Mouse (Mus musculus) myocyte (in vitro differentiated cells): ENCODE measurements at regions not wholly inside any gene's neighbourhood (a gene's known extent, or its start where the extent isn't known, plus 50 kb on each side); places are given as distances from the start of the nearest gene placed in this dataset.

Experiments used
- H3K27me3 ChIP-seq: one replicate; pipeline ENCODE4 v1.6.1; 2011; ENCODE audit not compliant: control insufficient read depth, insufficient read depth, insufficient read length
- H3K36me3 ChIP-seq: one replicate; pipeline ENCODE4 v1.6.1; 2011; ENCODE audit not compliant: control insufficient read depth, insufficient read depth
- H3K4me2 ChIP-seq: one replicate; pipeline ENCODE4 v1.6.1; 2011; ENCODE audit warnings: low read depth, control low read depth
- H3K4me3 ChIP-seq: one replicate; pipeline ENCODE4 v1.5.1; 2011; ENCODE audit warnings: mild to moderate bottlenecking, control low read depth, moderate library complexity
- H3K79me2 ChIP-seq: one replicate; pipeline ENCODE4 v1.6.1; 2011; ENCODE audit not compliant: control insufficient read depth, insufficient read depth
- H3ac ChIP-seq: one replicate; pipeline ENCODE4 v1.6.1; 2011; ENCODE audit not compliant: control insufficient read depth, insufficient read length
- CEBPB ChIP-seq: IDR thresholded peaks from 2 replicates; pipeline ENCODE4 v1.6.1; 2011; ENCODE audit warnings: mild to moderate bottlenecking, moderate library complexity; ENCODE audit not compliant: poor library complexity, insufficient read depth, severe bottlenecking
- E2F4 ChIP-seq: IDR thresholded peaks from one replicate; pipeline ENCODE4 v1.6.1; 2011; ENCODE audit warnings: mild to moderate bottlenecking, control low read depth, moderate library complexity; ENCODE audit not compliant: insufficient read depth
- MAX ChIP-seq: IDR thresholded peaks from one replicate; pipeline ENCODE4 v1.6.1; 2011; ENCODE audit warnings: low read depth, mild to moderate bottlenecking, control low read depth
- MYOD1 ChIP-seq, 3 experiments: IDR thresholded peaks; one replicate each; pipeline ENCODE4 v1.6.1; 2011; ENCODE audit warnings: control low read depth in 2 of 3, low read depth in 2 of 3, mild to moderate bottlenecking in 2 of 3, moderate library complexity in 1 of 3; ENCODE audit not compliant: insufficient read length in 2 of 3, control insufficient read depth in 1 of 3
- MYOG ChIP-seq, 3 experiments: IDR thresholded peaks; one replicate each; pipeline ENCODE4 v1.6.1; 2011; ENCODE audit warnings: control low read depth in 2 of 3, low read depth in 2 of 3, mild to moderate bottlenecking in 2 of 3; ENCODE audit not compliant: insufficient read length in 2 of 3, control insufficient read depth in 1 of 3, insufficient read depth in 1 of 3
- POLR2A ChIP-seq: IDR thresholded peaks from one replicate; pipeline ENCODE4 v1.6.1; 2011; ENCODE audit warnings: low read depth, mild to moderate bottlenecking, control low read depth, moderate library complexity; ENCODE audit not compliant: insufficient read length
- POLR2AphosphoS2 ChIP-seq: IDR thresholded peaks from one replicate; pipeline ENCODE4 v1.6.1; 2011; ENCODE audit warnings: low read depth, control low read depth; ENCODE audit not compliant: insufficient read length
- REST ChIP-seq: IDR thresholded peaks from one replicate; pipeline ENCODE4 v1.6.1; 2011; ENCODE audit warnings: mild to moderate bottlenecking, control low read depth, moderate library complexity; ENCODE audit not compliant: insufficient read depth, insufficient read length
- SRF ChIP-seq: IDR thresholded peaks from one replicate; pipeline ENCODE4 v1.6.1; 2011; ENCODE audit warnings: low read depth; ENCODE audit not compliant: control insufficient read depth, insufficient read length
- TCF12 ChIP-seq: IDR thresholded peaks from one replicate; pipeline ENCODE4 v1.6.1; 2011; ENCODE audit warnings: mild to moderate bottlenecking, control low read depth; ENCODE audit not compliant: poor library complexity, insufficient read depth, severe bottlenecking
- TCF3 ChIP-seq: IDR thresholded peaks from one replicate; pipeline ENCODE4 v1.6.1; 2011; ENCODE audit warnings: low read depth, control low read depth; ENCODE audit not compliant: insufficient read length
- USF1 ChIP-seq: IDR thresholded peaks from one replicate; pipeline ENCODE4 v1.6.1; 2011; ENCODE audit warnings: low read depth, mild to moderate bottlenecking, control low read depth, moderate library complexity

GRCm38 (mm10) chr5:132643270-132643669 is 100.1 kb upstream of the Auts2 start:
- TF ChIP-seq TCF12, result no peak
- TF ChIP-seq REST, result no peak
- TF ChIP-seq CEBPB, result no peak
- TF ChIP-seq SRF, result no peak
- TF ChIP-seq TCF3, result no peak
- TF ChIP-seq E2F4, result no peak
- TF ChIP-seq POLR2A, result no peak
- TF ChIP-seq MYOG (IDR thresholded peaks at IDR 0.05; ENCODE audit: control insufficient read depth in 1 of 3, insufficient read depth in 1 of 3, insufficient read length in 2 of 3, low read depth in 2 of 3), result no peak
- TF ChIP-seq MYOD1 (IDR thresholded peaks at IDR 0.05; ENCODE audit: control insufficient read depth in 1 of 3, insufficient read length in 2 of 3, low read depth in 2 of 3), result no peak
- no peak for TF ChIP-seq POLR2AphosphoS2
- no peak for TF ChIP-seq USF1
- TF ChIP-seq MAX, result no peak
- Histone ChIP-seq H3K4me3 (no peak overlapping the region), H3K36me3 (no peaks in the 10 kb centered on the region), H3ac (no peak overlapping the region), H3K27me3 (no peaks in the 10 kb centered on the region), H3K79me2 (no peaks in the 10 kb centered on the region), H3K4me2 (no peak overlapping the region)

- Histone ChIP-seq H3K27me3 (no peaks in the 10 kb centered on the region), H3K4me3 (no peak overlapping the region), H3ac (no peak overlapping the region), H3K36me3 (no peaks in the 10 kb centered on the region), H3K4me2 (no peak overlapping the region), H3K79me2 (no peaks in the 10 kb centered on the region)
- no peak for TF ChIP-seq TCF12
- no peak for TF ChIP-seq POLR2A
- TF ChIP-seq TCF3, result no peak
- TF ChIP-seq CEBPB, result no peak
- no peak for TF ChIP-seq E2F4
- TF ChIP-seq POLR2AphosphoS2, result no peak
- TF ChIP-seq SRF, result no peak
- no peak for TF ChIP-seq MYOD1 (IDR thresholded peaks at IDR 0.05; ENCODE audit: control insufficient read depth in 1 of 3, insufficient read length in 2 of 3, low read depth in 2 of 3)
- TF ChIP-seq REST, result no peak
- no peak for TF ChIP-seq MAX
- no peak for TF ChIP-seq MYOG (IDR thresholded peaks at IDR 0.05; ENCODE audit: control insufficient read depth in 1 of 3, insufficient read depth in 1 of 3, insufficient read length in 2 of 3, low read depth in 2 of 3)
- TF ChIP-seq USF1, result no peak
Observed at GRCm38 (mm10) chr5:132633198-132633884, 90.2 kb upstream of the Auts2 start.

GRCm38 (mm10) chr5:132621751-132622150 is 78.6 kb upstream of the Auts2 start:
- no peaks in the 10 kb centered on the region for H3K27me3 ChIP-seq
- H3K36me3 ChIP-seq, result no peaks in the 10 kb centered on the region
- TF ChIP-seq POLR2A (no peak), TCF12 (no peak), POLR2AphosphoS2 (no peak), REST (no peak), USF1 (no peak), MYOG (IDR thresholded peaks at IDR 0.05; ENCODE audit: control insufficient read depth in 1 of 3, insufficient read depth in 1 of 3, insufficient read length in 2 of 3, low read depth in 2 of 3) (no peak), TCF3 (no peak), MAX (no peak), E2F4 (no peak), MYOD1 (IDR thresholded peaks at IDR 0.05; ENCODE audit: control insufficient read depth in 1 of 3, insufficient read length in 2 of 3, low read depth in 2 of 3) (no peak), CEBPB (no peak), SRF (no peak)
- H3K79me2 ChIP-seq, result no peaks in the 10 kb centered on the region
- no peak overlapping the region for H3K4me3 ChIP-seq
- no peak overlapping the region for H3K4me2 ChIP-seq
- H3ac ChIP-seq, result no peak overlapping the region

- H3K4me3 ChIP-seq, result no peak overlapping the region
- H3K4me2 ChIP-seq, result no peak overlapping the region
- no peaks in the 10 kb centered on the region for H3K36me3 ChIP-seq
- TF ChIP-seq SRF (no peak), MYOD1 (IDR thresholded peaks at IDR 0.05; ENCODE audit: control insufficient read depth in 1 of 3, insufficient read length in 2 of 3, low read depth in 2 of 3) (no peak), MYOG (IDR thresholded peaks at IDR 0.05; ENCODE audit: control insufficient read depth in 1 of 3, insufficient read depth in 1 of 3, insufficient read length in 2 of 3, low read depth in 2 of 3) (no peak)
- H3K79me2 ChIP-seq, result no peaks in the 10 kb centered on the region
- H3K27me3 ChIP-seq, result no peaks in the 10 kb centered on the region
- no peak overlapping the region for H3ac ChIP-seq
Observed at GRCm38 (mm10) chr5:132617241-132617640, 74.1 kb upstream of the Auts2 start.

- TF ChIP-seq POLR2AphosphoS2, result no peak
- no peak for TF ChIP-seq MYOG (IDR thresholded peaks at IDR 0.05; ENCODE audit: control insufficient read depth in 1 of 3, insufficient read depth in 1 of 3, insufficient read length in 2 of 3, low read depth in 2 of 3)
- no peak for TF ChIP-seq MAX
- no peak for TF ChIP-seq SRF
- no peak for TF ChIP-seq REST
- TF ChIP-seq TCF12, result no peak
- no peak for TF ChIP-seq MYOD1 (IDR thresholded peaks at IDR 0.05; ENCODE audit: control insufficient read depth in 1 of 3, insufficient read length in 2 of 3, low read depth in 2 of 3)
- no peak for TF ChIP-seq E2F4
- TF ChIP-seq CEBPB, result no peak
- no peak for TF ChIP-seq USF1
- no peak for TF ChIP-seq POLR2A
- no peak for TF ChIP-seq TCF3
- Histone ChIP-seq H3K36me3 (no peaks in the 10 kb centered on the region), H3K4me2 (no peak overlapping the region), H3K79me2 (no peaks in the 10 kb centered on the region), H3K4me3 (no peak overlapping the region), H3K27me3 (no peaks in the 10 kb centered on the region), H3ac (no peak overlapping the region)
Observed at GRCm38 (mm10) chr5:132609251-132609650, 66.1 kb upstream of the Auts2 start.
